Comparison of ENCODE assay signal across 23 mouse cellular contexts in genomic region chr7:35772347-35772746, GRCm38 (mm10).
"Had no signal": no experiment of that assay in that cellular context is flagged by ENCODE, and none has a peak within 500 bp of the region (broad histone marks: within the 10 kb centered on the region; RNA-seq: fewer than 3 reads in every experiment).

No protein-coding gene starts in this region.

- H3K27ac ChIP-seq: heart, adult 2 months; heart, embryonic 13.5 days; heart, embryonic 15.5 days; hindbrain, embryonic 13.5 days; hindbrain, embryonic 15.5 days; hindbrain, postnatal 0 days; kidney, embryonic 15.5 days; kidney, postnatal 0 days; limb, embryonic 13.5 days; limb, embryonic 15.5 days; liver, embryonic 12.5 days; liver, embryonic 14.5 days had no signal

- H3K4me3 ChIP-seq: heart, adult 2 months; heart, embryonic 13.5 days; heart, embryonic 15.5 days; hindbrain, embryonic 13.5 days; hindbrain, embryonic 15.5 days; kidney, embryonic 15.5 days; limb, embryonic 13.5 days; limb, embryonic 15.5 days; liver, embryonic 12.5 days had no signal

- DNase-seq: gastrocnemius, postnatal 14 days; gastrocnemius, postnatal 36 days; heart, adult 11 months; heart, adult 2 months; heart, postnatal 14 days; heart, postnatal 36 days; kidney, adult 11 months; kidney, adult 2 months; kidney, adult 9 months; kidney, postnatal 14 days; kidney, postnatal 36 days; left cerebral cortex, postnatal 4 days had no signal
